Mouse (Mus musculus) myocyte (in vitro differentiated cells): Measurements from ENCODE around the gene Cdhr4.

Experiments
- CEBPB ChIP-seq: IDR thresholded peaks from 2 replicates; pipeline ENCODE4 v1.6.1; 2011; ENCODE audit warnings: mild to moderate bottlenecking, moderate library complexity; ENCODE audit not compliant: poor library complexity, insufficient read depth, severe bottlenecking
- E2F4 ChIP-seq: IDR thresholded peaks from one replicate; pipeline ENCODE4 v1.6.1; 2011; ENCODE audit warnings: mild to moderate bottlenecking, control low read depth, moderate library complexity; ENCODE audit not compliant: insufficient read depth
- MAX ChIP-seq: IDR thresholded peaks from one replicate; pipeline ENCODE4 v1.6.1; 2011; ENCODE audit warnings: low read depth, mild to moderate bottlenecking, control low read depth
- MYOG ChIP-seq, 3 experiments: IDR thresholded peaks; one replicate each; pipeline ENCODE4 v1.6.1; 2011; ENCODE audit warnings: control low read depth in 2 of 3, low read depth in 2 of 3, mild to moderate bottlenecking in 2 of 3; ENCODE audit not compliant: insufficient read length in 2 of 3, control insufficient read depth in 1 of 3, insufficient read depth in 1 of 3
- POLR2A ChIP-seq: IDR thresholded peaks from one replicate; pipeline ENCODE4 v1.6.1; 2011; ENCODE audit warnings: low read depth, mild to moderate bottlenecking, control low read depth, moderate library complexity; ENCODE audit not compliant: insufficient read length
- POLR2AphosphoS2 ChIP-seq: IDR thresholded peaks from one replicate; pipeline ENCODE4 v1.6.1; 2011; ENCODE audit warnings: low read depth, control low read depth; ENCODE audit not compliant: insufficient read length
- TCF12 ChIP-seq: IDR thresholded peaks from one replicate; pipeline ENCODE4 v1.6.1; 2011; ENCODE audit warnings: mild to moderate bottlenecking, control low read depth; ENCODE audit not compliant: poor library complexity, insufficient read depth, severe bottlenecking
- TCF3 ChIP-seq: IDR thresholded peaks from one replicate; pipeline ENCODE4 v1.6.1; 2011; ENCODE audit warnings: low read depth, control low read depth; ENCODE audit not compliant: insufficient read length
- USF1 ChIP-seq: IDR thresholded peaks from one replicate; pipeline ENCODE4 v1.6.1; 2011; ENCODE audit warnings: low read depth, mild to moderate bottlenecking, control low read depth, moderate library complexity

DNA sequence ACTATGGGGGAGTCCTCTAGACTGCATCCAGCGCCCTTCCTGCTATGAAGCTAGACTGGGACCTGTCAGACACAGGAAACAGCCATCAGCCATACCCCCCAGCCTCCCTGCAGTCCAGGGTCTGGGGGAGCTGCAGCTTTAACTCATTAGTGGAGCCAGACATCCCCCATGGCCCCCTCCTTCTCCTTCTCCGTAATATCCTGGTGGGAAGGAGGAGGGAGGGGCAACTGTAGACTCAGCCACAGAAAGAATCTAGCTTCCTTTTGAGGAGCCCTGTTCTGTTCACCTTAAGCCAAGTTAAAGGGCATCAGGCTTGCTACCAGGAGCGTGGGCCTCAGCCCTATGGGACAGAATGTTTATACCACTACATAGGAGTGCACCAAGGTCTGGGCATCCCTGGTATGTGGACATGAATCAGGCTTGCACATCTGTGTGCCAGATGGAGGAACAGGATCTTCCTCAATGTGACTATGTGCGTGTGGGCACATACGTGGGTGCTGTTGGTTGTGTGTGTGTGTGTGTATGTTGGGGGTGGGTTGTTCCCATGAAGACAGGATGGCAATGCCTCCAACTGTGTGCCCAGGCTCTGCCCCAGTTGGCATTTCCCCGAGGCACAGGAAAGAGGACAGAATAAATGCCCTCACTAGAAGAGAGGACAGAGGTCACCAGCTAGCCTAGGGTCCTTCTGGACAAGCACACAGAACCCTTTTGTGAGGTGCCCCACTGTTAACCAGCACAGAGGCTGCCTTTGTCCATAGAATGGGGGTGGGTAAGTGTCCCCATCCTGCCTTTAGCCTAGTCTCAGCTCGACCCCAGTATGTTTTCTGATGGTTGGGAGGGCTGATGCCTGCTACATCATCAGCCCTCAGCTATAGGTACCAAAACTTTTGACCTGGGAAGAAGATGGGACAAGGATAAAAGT is 10.4 kb upstream of the Cdhr4 start:
- TF ChIP-seq E2F4: no peak
- no peak for TF ChIP-seq POLR2A
- no peak for TF ChIP-seq MYOG (IDR thresholded peaks at IDR 0.05; ENCODE audit: control insufficient read depth in 1 of 3, insufficient read depth in 1 of 3, insufficient read length in 2 of 3, low read depth in 2 of 3)
- TF ChIP-seq POLR2AphosphoS2: no peak
- no peak for TF ChIP-seq MAX
- no peak for TF ChIP-seq USF1
- no peak for TF ChIP-seq CEBPB
- TF ChIP-seq TCF12: no peak
- no peak for TF ChIP-seq TCF3
